Mouse (Mus musculus) CH12.LX (cell line): ENCODE measurements around the gene Prss30. TPM values are rescaled to one million over a fixed set of nuclear protein-coding genes. Genes with fewer than 3 reads are reported as not detected.

ENCODE experiments used
- polyA plus RNA-seq: library from polyadenylated mRNA; unstranded; fragments of >175 nt; gene quantifications from 2 replicates; pipeline ENCODE4 v1.2.1, GENCODE M21; 2012; ENCODE audit warnings: low read depth; ENCODE audit not compliant: insufficient read length
- total RNA-seq, 2 experiments: library from RNA; depleted of rRNA; stranded (reverse); fragments of 300-350 nt in 1 of 2; fragments of >200 nt in 1 of 2; gene quantifications; 2 replicates each; pipeline ENCODE4 v1.2.3; 2012 to 2014

Gene Prss30
- total and polyA plus RNA-seq, 3 experiments = 0.30 to 0.69 TPM; not detected in 1

Other genes with a start within 250 kb of the Prss30 start
Only the 20 nearest of the 24 such genes appear.
- gene Flywch1, start 209.0 kb downstream of the Prss30 start, total RNA-seq (2012; rRNA removed) = 26.9 and 28.3 TPM in 2 replicates
- 18.8 and 22.2 TPM in 2 replicates for gene Flywch1, start 209.0 kb downstream of the Prss30 start, total RNA-seq (2014; rRNA removed)
- gene Flywch1, start 209.0 kb downstream of the Prss30 start, polyA plus RNA-seq = 22.0 and 23.4 TPM in 2 replicates
- not detected in 2 replicates for gene Flywch2, start 194.5 kb downstream of the Prss30 start, total RNA-seq (2012; rRNA removed)
- gene Flywch2, start 194.5 kb downstream of the Prss30 start, total RNA-seq (2014; rRNA removed) = not detected in 2 replicates
- not detected in 2 replicates for gene Flywch2, start 194.5 kb downstream of the Prss30 start, polyA plus RNA-seq
- gene Srrm2, start 190.0 kb downstream of the Prss30 start, total RNA-seq (2012; rRNA removed) = 83.6 and 90.4 TPM in 2 replicates
- gene Srrm2, start 190.0 kb downstream of the Prss30 start, total RNA-seq (2014; rRNA removed) = 18.3 and 26.7 TPM in 2 replicates
- 339 and 383 TPM in 2 replicates for gene Srrm2, start 190.0 kb downstream of the Prss30 start, polyA plus RNA-seq
- 381 and 386 TPM in 2 replicates for gene Elob, start 151.4 kb downstream of the Prss30 start, total RNA-seq (2012; rRNA removed)
- 371 and 534 TPM in 2 replicates for gene Elob, start 151.4 kb downstream of the Prss30 start, total RNA-seq (2014; rRNA removed)
- 250 and 306 TPM in 2 replicates for gene Elob, start 151.4 kb downstream of the Prss30 start, polyA plus RNA-seq
- not detected in 2 replicates for gene Prss33, start 144.5 kb downstream of the Prss30 start, total RNA-seq (2012; rRNA removed)
- not detected in 2 replicates for gene Prss33, start 144.5 kb downstream of the Prss30 start, total RNA-seq (2014; rRNA removed)
- not detected in 2 replicates for gene Prss33, start 144.5 kb downstream of the Prss30 start, polyA plus RNA-seq
- gene Prss32, start 136.7 kb downstream of the Prss30 start, total RNA-seq (2012; rRNA removed) = not detected in 2 replicates
- not detected in 2 replicates for gene Prss32, start 136.7 kb downstream of the Prss30 start, total RNA-seq (2014; rRNA removed)
- gene Prss32, start 136.7 kb downstream of the Prss30 start, polyA plus RNA-seq = not detected in 2 replicates
- 0.46 and 1.0 TPM in 2 replicates for gene Prss41, start 136.4 kb downstream of the Prss30 start, total RNA-seq (2012; rRNA removed)
- 0.16 TPM in 2 replicates for gene Prss41, start 136.4 kb downstream of the Prss30 start, total RNA-seq (2014; rRNA removed)
- gene Prss41, start 136.4 kb downstream of the Prss30 start, polyA plus RNA-seq = 0.22 and 0.24 TPM in 2 replicates
- not detected in 2 replicates for gene Prss21, start 112.5 kb downstream of the Prss30 start, total RNA-seq (2012; rRNA removed)
- gene Prss21, start 112.5 kb downstream of the Prss30 start, total RNA-seq (2014; rRNA removed) = not detected in 2 replicates
- gene Prss21, start 112.5 kb downstream of the Prss30 start, polyA plus RNA-seq = not detected in 2 replicates
- not detected in 2 replicates for gene Dcpp1, start 99.7 kb downstream of the Prss30 start, total RNA-seq (2012; rRNA removed)
- not detected in 2 replicates for gene Dcpp1, start 99.7 kb downstream of the Prss30 start, total RNA-seq (2014; rRNA removed)
- not detected in 2 replicates for gene Dcpp1, start 99.7 kb downstream of the Prss30 start, polyA plus RNA-seq
- gene Dcpp2, start 99.7 kb downstream of the Prss30 start, total RNA-seq (2012; rRNA removed) = not detected in 2 replicates
- not detected in 2 replicates for gene Dcpp2, start 99.7 kb downstream of the Prss30 start, total RNA-seq (2014; rRNA removed)
- not detected in 2 replicates for gene Dcpp2, start 99.7 kb downstream of the Prss30 start, polyA plus RNA-seq
- gene Dcpp3, start 63.1 kb downstream of the Prss30 start, total RNA-seq (2012; rRNA removed) = not detected in 2 replicates
- not detected in 2 replicates for gene Dcpp3, start 63.1 kb downstream of the Prss30 start, total RNA-seq (2014; rRNA removed)
- gene Dcpp3, start 63.1 kb downstream of the Prss30 start, polyA plus RNA-seq = not detected in 2 replicates
- not detected in 2 replicates for gene Sbp, start 38.9 kb downstream of the Prss30 start, total RNA-seq (2012; rRNA removed)
- not detected in 2 replicates for gene Sbp, start 38.9 kb downstream of the Prss30 start, total RNA-seq (2014; rRNA removed)
- gene Sbp, start 38.9 kb downstream of the Prss30 start, polyA plus RNA-seq = not detected in 2 replicates
- not detected in 2 replicates for gene Sbpl, start 25.3 kb downstream of the Prss30 start, total RNA-seq (2012; rRNA removed)
- gene Sbpl, start 25.3 kb downstream of the Prss30 start, total RNA-seq (2014; rRNA removed) = not detected in 2 replicates
- not detected in 2 replicates for gene Sbpl, start 25.3 kb downstream of the Prss30 start, polyA plus RNA-seq
- not detected in 2 replicates for gene Prss22, start 17.5 kb upstream of the Prss30 start, total RNA-seq (2012; rRNA removed)
- gene Prss22, start 17.5 kb upstream of the Prss30 start, total RNA-seq (2014; rRNA removed) = not detected in 2 replicates
- gene Prss22, start 17.5 kb upstream of the Prss30 start, polyA plus RNA-seq = not detected in 2 replicates
- not detected in 2 replicates for gene Prss27, start 57.6 kb upstream of the Prss30 start, total RNA-seq (2012; rRNA removed)
- gene Prss27, start 57.6 kb upstream of the Prss30 start, total RNA-seq (2014; rRNA removed) = not detected in 2 replicates
- not detected in 2 replicates for gene Prss27, start 57.6 kb upstream of the Prss30 start, polyA plus RNA-seq
- gene Kctd5, start 92.9 kb upstream of the Prss30 start, total RNA-seq (2012; rRNA removed) = 30.1 and 36.9 TPM in 2 replicates
- 51.1 and 51.6 TPM in 2 replicates for gene Kctd5, start 92.9 kb upstream of the Prss30 start, total RNA-seq (2014; rRNA removed)
- gene Kctd5, start 92.9 kb upstream of the Prss30 start, polyA plus RNA-seq = 44.3 and 44.6 TPM in 2 replicates
- 15.3 and 15.9 TPM in 2 replicates for gene Pdpk1, start 170.4 kb upstream of the Prss30 start, total RNA-seq (2012; rRNA removed)
- gene Pdpk1, start 170.4 kb upstream of the Prss30 start, total RNA-seq (2014; rRNA removed) = 16.7 and 17.0 TPM in 2 replicates
- gene Pdpk1, start 170.4 kb upstream of the Prss30 start, polyA plus RNA-seq = 9.6 and 12.2 TPM in 2 replicates
- 0.59 and 0.64 TPM in 2 replicates for gene Amdhd2, start 183.2 kb upstream of the Prss30 start, total RNA-seq (2012; rRNA removed)
- not detected in 2 replicates for gene Amdhd2, start 183.2 kb upstream of the Prss30 start, total RNA-seq (2014; rRNA removed)
- gene Amdhd2, start 183.2 kb upstream of the Prss30 start, polyA plus RNA-seq = not detected in 2 replicates
- gene Atp6v0c, start 189.1 kb upstream of the Prss30 start, total RNA-seq (2012; rRNA removed) = 79.4 and 83.2 TPM in 2 replicates
- gene Atp6v0c, start 189.1 kb upstream of the Prss30 start, total RNA-seq (2014; rRNA removed) = 41.8 and 49.1 TPM in 2 replicates
- gene Atp6v0c, start 189.1 kb upstream of the Prss30 start, polyA plus RNA-seq = 317 and 407 TPM in 2 replicates
- gene Tbc1d24, start 225.0 kb upstream of the Prss30 start, total RNA-seq (2012; rRNA removed) = 4.2 and 4.8 TPM in 2 replicates
- 3.5 and 4.5 TPM in 2 replicates for gene Tbc1d24, start 225.0 kb upstream of the Prss30 start, total RNA-seq (2014; rRNA removed)
- 5.8 and 6.6 TPM in 2 replicates for gene Tbc1d24, start 225.0 kb upstream of the Prss30 start, polyA plus RNA-seq